Mouse (Mus musculus) gastrocnemius, adult 18-20 months (tissue): ENCODE results near the gene Shroom4. TPM values are rescaled to one million over a fixed set of nuclear protein-coding genes. Genes with fewer than 3 reads are reported as not detected.
"Not testable (repeated sequence)": the region's sequence is repeated elsewhere in the genome, so short reads cannot be mapped to it uniquely, and the experiment has no call there.

ENCODE experiments used
- DNase-seq: peaks from one replicate; pipeline ENCODE4 v3.0.0; 2021; ENCODE audit warnings: low spot score
- long read RNA-seq, 2 experiments: library from polyadenylated mRNA; stranded (forward); transcript quantifications; one replicate each; pipeline ENCODE4 v2.0.0; 2021
- total RNA-seq, 2 experiments: library from RNA; stranded (reverse); gene quantifications; 2 replicates each; pipeline ENCODE4 v1.2.3; 2021

The Shroom4 gene
- total RNA-seq, result 1 to 10 TPM; 4.6 to 4.7 TPM
- long read RNA-seq, experiment 1, partial matches to known transcripts, result 0 of 1 reads
- long read RNA-seq, experiment 1, other reads (novel, unspliced or antisense), result 1 of 1 reads
- long read RNA-seq, experiment 2, partial matches to known transcripts, result 1 of 2 reads
- long read RNA-seq, experiment 2, other reads (novel, unspliced or antisense), result 1 of 2 reads

DNA sequence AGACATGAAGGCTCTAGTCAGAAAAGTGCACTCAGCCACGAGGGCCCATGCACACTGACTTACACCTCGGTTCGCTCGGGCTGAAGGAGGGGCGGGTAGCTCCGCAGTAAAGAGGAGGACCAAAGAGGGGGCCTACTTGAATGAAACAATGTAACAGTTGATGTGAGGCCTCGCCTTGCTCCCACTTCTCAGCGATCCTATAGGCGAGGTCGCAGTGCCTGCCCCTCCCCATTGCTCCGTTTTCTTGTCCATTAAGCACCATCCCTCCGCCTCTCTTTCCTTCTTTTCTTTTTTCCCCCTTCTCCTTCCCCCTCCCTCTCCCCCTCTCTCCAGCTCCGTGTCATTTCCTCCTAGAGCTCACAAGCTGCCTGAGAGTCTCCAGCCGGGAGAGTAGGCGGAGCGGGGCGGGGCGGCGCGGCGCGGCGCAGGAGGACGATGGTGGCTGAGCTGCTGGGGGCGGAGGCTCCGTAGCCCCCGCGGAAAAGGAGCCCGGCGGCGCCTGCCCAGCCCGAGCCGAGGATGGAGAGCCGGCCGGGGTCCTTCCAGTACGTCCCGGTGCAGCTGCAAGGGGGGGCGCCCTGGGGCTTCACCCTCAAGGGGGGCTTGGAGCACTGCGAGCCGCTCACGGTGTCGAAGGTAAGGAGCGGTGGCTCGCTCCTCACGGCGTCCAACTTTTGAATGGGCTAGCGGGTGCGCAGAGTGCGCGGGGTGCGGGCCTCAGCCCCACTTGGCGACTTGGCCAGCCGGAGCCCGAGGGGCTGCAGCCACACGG is at the start of gene Shroom4:
Gene Shroom4, plus strand, starts transcription at position 229 of the 772 bp plus-strand sequence.
- peak; percentile 33 for DNase-seq

DNA sequence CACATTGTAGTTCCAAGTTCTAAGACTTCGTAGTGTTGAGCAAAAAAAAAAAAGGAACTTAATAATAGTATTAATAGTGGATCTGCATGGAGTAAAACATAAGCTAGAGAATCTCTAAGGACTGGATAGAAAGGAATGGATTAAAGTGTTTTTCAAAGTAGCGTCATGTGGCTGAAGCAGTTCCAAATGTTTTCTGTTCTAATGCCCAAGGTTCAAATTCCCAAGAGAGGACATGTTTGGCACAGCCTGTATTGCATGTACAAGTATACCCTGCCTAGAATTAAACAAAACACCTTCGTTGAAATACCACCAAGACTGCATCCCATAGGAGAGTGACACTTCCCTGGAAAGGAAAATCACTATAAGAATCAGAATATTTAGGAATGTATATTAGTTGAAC is 42.8 kb upstream of the Shroom4 start:
- no peak for DNase-seq

DNA sequence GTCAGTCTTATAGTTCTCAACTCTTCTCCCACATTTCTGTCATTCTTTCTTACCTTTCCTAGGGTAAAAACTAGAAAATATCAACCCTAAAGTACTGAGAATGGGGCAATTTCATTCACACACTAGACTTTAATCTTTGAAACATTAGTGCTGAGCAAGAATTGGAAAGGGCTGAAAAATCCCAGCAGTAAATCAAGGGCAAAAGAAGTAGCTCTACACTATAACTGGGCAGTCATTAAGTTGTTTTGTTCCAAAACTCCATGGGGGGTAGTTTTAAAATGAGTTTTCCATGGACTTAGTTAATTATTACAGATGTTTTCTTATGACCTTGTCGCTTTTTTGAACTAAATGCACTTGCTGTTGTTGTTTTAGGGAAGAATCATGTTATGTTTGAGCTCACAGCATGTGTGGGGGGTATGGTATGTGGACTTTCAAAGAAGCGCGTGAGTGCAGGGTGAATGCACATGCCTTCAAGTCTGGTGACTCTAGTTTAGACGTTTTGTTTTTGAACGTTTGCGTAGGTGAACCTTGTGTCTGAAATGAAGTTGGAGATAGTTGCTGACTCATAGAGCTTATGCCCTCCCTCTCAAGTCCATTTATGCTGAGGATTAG is 42.0 kb upstream of the Shroom4 start:
- DNase-seq, result no peak

DNA sequence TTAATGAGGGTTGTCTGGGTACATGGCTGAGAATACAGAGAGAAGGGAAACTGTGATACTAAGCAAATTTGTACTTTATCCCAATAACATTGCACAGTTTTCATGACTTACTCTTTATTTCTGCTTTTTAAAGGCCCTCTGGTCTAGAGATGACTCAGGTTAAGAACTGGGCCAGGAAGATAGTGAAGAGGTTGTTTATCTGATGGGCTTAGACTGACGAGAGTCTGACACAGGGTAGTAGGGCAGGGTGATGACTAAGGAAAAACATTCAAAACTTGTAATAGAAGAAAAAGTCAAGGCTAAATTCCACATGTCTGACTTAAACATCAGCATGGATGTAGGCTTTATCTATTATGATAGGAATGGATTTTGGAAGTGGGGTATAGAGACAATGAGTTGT is 30.8 kb upstream of the Shroom4 start:
- no peak for DNase-seq

- no peak for DNase-seq
Observed at GRCm38 (mm10) chrX:6370706-6371105, 28.9 kb upstream of the Shroom4 start.

- no peak for DNase-seq
Observed at GRCm38 (mm10) chrX:6393861-6394260, 5.8 kb upstream of the Shroom4 start.

- no peak for DNase-seq
Observed at GRCm38 (mm10) chrX:6399193-6399592, 461 bp upstream of the Shroom4 start.

DNA sequence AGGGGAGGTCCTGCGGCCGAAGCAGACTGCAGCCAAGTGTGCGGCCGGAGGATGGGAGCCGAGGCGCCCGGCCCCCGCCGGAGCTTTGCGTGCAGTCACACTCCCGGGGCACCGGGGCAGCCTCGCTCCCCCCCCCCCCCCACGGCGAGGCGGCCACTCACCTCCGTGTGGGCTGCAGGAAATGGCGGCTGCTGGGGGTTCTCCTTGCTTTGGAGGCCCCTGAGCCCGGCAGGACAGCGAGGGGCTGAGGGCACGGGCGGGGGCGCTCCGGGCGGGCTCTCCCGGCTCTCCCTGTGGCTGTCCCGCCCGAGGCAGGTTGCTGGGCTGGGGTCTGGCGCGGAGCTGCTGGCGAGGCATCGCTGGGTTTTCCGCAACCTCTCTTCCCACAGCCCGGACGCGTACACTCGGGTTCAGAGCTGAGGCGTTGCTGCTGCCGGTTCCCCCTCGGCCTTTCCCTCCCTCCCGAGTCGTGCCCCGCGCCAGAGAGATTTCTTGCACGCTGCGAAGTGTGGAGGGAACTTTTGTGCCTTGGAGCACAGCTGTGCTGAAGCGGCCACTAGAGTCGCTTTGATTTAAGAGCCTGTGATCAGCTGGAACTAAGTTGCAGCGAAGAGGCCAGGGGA is 855 bp downstream of the Shroom4 start:
- no peak for DNase-seq

GRCm38 (mm10) chrX:6402921-6403320 is 3.3 kb downstream of the Shroom4 start:
- DNase-seq, result no peak

- no peak for DNase-seq
Observed at GRCm38 (mm10) chrX:6409114-6409513, 9.5 kb downstream of the Shroom4 start.

DNA sequence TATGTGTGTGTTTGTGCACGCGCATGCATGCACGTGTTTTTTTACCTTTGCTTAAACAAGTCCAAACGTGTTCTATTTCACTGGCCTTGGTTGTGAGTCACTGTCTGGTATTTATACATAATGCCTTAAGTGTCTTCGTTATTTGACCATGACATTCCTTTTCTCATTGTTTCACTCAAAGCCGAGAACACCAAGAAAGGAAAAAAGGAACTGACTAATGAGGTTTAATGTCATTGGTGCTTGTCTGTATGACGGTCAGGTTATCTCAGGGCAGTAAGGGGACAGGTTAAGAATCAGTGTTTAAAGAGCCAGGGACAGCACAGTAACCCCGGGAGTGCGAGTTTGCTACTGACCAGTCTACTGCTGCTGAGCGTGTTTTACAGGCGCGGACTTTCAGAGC is 15.8 kb downstream of the Shroom4 start:
- DNase-seq, result no peak

DNA sequence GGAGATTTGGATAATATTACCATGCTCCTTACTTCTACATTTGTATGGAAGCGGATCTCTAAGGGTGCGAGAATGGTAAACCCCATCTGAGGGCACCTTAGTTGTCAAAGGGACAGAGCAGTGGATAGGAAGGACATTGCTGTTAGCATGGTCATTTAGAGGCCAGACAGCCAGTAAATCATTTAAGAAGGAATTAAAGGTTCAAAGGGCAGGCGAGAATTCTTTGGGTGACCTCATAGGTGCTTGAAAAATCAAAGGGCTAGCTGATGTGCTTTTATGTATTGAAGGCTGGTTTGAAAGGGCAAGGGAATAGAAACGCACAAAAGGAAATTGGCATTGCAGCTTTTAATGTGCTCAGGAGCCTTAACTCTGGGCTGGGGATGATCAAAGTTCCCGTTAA is 16.3 kb downstream of the Shroom4 start:
- DNase-seq, result no peak

DNA sequence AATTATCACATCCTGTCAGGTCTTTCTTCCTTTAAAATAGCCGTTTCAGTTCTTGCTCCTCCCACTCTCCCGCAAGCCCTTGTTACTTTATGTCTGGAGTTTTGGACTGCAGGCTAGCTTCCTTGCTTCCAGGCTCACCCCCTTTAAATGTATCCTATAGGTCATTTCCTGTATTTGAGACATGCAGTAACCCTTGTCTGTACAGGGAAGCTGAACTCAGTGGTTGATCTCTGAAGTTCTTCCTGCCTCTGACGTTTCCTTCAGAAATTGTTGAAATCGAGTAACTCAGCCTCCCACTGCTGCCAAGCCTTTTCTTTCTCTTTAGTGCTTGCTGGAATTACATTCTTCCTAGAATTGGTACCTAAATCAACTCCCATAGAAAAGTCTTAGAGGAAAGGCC is 18.5 kb downstream of the Shroom4 start:
- no peak for DNase-seq

DNA sequence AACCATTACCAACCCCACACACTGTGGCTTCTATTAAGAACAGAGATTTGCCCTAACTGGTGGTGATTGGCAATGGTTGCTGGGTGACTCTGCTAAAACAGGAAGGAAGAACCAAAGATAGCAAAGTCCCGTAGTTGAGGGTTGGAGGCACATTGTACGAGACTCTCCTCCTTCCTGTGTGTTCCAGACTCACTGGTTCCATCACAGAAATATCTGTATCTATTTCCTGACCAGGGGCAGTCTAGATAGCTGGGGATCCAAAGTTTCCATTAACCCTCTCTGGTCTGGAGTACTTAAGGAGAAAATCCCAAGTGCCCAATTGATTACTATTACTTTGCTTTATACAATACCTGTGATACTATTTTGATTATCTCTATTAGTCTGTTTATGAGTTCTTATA is 35.6 kb downstream of the Shroom4 start:
- DNase-seq, result no peak

- DNase-seq, result no peak
Observed at GRCm38 (mm10) chrX:6446422-6446821, 46.8 kb downstream of the Shroom4 start.

DNA sequence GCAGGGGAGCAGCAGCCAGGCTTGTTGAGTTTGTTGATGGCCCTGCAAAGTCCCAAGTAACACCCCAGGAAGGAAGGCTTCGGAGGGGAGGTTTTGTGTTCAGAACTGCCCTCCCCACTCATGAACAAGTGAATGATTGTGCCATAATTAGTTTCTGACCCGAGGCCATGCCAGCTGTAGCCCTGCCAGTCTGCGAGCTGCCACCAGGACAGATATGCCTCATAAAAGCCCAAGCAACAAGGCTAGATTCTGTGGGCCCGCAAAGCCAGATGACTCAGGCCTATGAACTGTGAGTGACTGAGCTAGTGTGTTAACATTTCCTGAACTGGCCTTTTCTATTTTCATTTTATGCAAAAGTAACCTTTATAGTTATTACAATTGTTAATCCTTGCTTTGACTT is 48.3 kb downstream of the Shroom4 start:
- DNase-seq, result no peak

DNA sequence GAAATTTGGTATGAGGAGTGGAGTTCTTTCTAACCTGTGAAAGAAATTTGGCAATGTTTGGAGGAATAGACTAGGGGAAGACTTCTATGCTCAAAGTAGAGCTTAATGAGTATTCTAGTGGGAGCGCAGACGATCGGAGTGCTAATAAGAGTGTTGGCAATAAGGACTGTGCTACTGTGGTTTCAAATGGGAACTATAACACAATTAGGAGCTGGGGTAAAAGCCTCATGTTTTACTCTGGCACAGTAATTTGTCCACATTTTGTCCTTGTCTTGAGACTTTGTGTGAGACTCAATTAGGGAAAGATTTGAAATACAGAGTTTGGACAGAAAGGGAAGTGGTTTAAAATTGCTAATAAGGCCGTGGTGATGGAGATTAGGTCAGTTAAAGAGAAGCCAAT is 53.6 kb downstream of the Shroom4 start:
- no peak for DNase-seq

DNA sequence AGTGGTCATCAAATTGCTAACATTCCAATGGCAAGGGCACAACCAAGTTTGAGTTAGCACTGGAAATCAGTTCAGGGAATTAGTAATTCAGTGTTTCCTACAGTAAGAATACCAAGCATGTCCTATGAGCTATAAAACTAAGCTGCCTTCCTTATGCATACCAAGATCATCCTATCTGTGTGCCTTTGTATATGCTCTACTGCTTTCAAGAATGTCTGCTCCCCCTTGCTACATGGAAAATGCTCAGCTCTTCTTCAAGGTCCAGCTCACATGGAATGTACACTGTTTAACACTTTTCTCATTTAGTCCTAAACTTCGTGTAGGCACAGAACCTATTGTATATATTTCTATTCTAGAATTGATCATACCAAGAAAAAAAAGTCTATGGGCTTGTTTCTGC is 69.6 kb downstream of the Shroom4 start:
- not testable (repeated sequence) for DNase-seq

- not testable (repeated sequence) for DNase-seq
Observed at GRCm38 (mm10) chrX:6472563-6472962, 72.9 kb downstream of the Shroom4 start.

- DNase-seq, result no peak
Observed at GRCm38 (mm10) chrX:6475177-6475576, 75.5 kb downstream of the Shroom4 start.

DNA sequence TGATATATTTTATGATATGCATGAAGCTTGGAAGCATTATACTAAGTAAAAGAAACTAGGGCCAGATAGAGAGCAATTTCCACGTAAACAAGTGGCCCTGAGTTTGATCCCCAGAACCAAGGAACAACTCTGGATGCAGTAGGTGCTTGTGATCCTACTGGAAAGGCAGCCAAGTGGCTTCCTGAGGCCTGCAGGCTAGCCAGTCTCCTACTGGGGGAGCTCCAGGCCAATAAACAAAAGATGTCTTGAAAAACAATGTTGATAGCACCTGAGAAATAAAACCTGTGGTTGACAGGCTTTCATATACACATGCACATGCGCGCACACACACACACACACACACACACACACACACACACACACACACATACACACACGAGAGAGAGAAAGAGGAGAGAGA is 82.6 kb downstream of the Shroom4 start:
- DNase-seq, result no peak

GRCm38 (mm10) chrX:6483817-6484216 is 84.2 kb downstream of the Shroom4 start:
- DNase-seq, result no peak
